Mouse (Mus musculus): Measurements from ENCODE around the gene 5530401A14Rik. TPM values are rescaled to one million over a fixed set of nuclear protein-coding genes. Genes with fewer than 3 reads are reported as not detected.
A peak's percentile ranks its signal among the peaks of the same experiment; 100 is the strongest.

The 5530401A14Rik gene
- polyA plus RNA-seq, 1 experiment from 2014 or later = 0.25 TPM

- H3K4me1 ChIP-seq = peaks cover 17% of the 10 kb centered on the region
- WGBS = 90% methylated on average over 6 of the region's 6 CpGs
- no peak overlapping the region for H3K4me2 ChIP-seq
- H3K27ac ChIP-seq = peak overlapping the region; percentile 78; the same call in 1 of the 2 replicates
- H3K27me3 ChIP-seq = no peaks in the 10 kb centered on the region
- no peak for ATAC-seq
- H3K4me3 ChIP-seq = no peak overlapping the region
- no peaks in the 10 kb centered on the region for H3K9me3 ChIP-seq (replicated peaks)
- H3K9ac ChIP-seq = no peak overlapping the region
- no peaks in the 10 kb centered on the region for H3K36me3 ChIP-seq (ENCODE audit: poor library complexity, severe bottlenecking)
Observed at GRCm38 (mm10) chr11:81896511-81896910, 36.0 kb downstream of the 5530401A14Rik start.

GRCm38 (mm10) chr11:81897547-81898354, 37.3 kb downstream of the 5530401A14Rik start:
- Histone ChIP-seq H3K4me1 (peaks cover 17% of the 10 kb centered on the region), H3K4me3 (no peak overlapping the region), H3K4me2 (peak overlapping the region; percentile 4; the same call in 1 of the 2 replicates), H3K27ac (peak overlapping the region; percentile 78), H3K9ac (peak overlapping the region; percentile 21; the same call in 1 of the 2 replicates), H3K9me3 (replicated peaks) (no peaks in the 10 kb centered on the region), H3K27me3 (no peaks in the 10 kb centered on the region), H3K36me3 (ENCODE audit: poor library complexity, severe bottlenecking) (no peaks in the 10 kb centered on the region)
- 1% methylated on average over 8 of the region's 8 CpGs for WGBS
- peak; percentile 81 for ATAC-seq

- H3K27ac ChIP-seq = no peak overlapping the region
- no peak overlapping the region for H3K4me2 ChIP-seq
- H3K27me3 ChIP-seq = no peaks in the 10 kb centered on the region
- H3K9ac ChIP-seq = no peak overlapping the region
- no peaks in the 10 kb centered on the region for H3K36me3 ChIP-seq (ENCODE audit: poor library complexity, severe bottlenecking)
- no peaks in the 10 kb centered on the region for H3K9me3 ChIP-seq (replicated peaks)
- ATAC-seq = no peak
- peaks cover 11% of the 10 kb centered on the region for H3K4me1 ChIP-seq
- no peak overlapping the region for H3K4me3 ChIP-seq
Observed at GRCm38 (mm10) chr11:81902318-81902717, 41.8 kb downstream of the 5530401A14Rik start.

- H3K9me3 ChIP-seq (replicated peaks) = no peaks in the 10 kb centered on the region
- ATAC-seq = no peak
- H3K4me3 ChIP-seq = no peak overlapping the region
- H3K4me2 ChIP-seq = no peak overlapping the region
- WGBS = 88% methylated on average over 1 of the region's 1 CpGs
- no peaks in the 10 kb centered on the region for H3K4me1 ChIP-seq
- H3K36me3 ChIP-seq (ENCODE audit: poor library complexity, severe bottlenecking) = no peaks in the 10 kb centered on the region
- no peak overlapping the region for H3K9ac ChIP-seq
- H3K27me3 ChIP-seq = no peaks in the 10 kb centered on the region
- H3K27ac ChIP-seq = no peak overlapping the region
Observed at GRCm38 (mm10) chr11:81908760-81909159, 48.3 kb downstream of the 5530401A14Rik start.

- Histone ChIP-seq H3K9ac (no peak overlapping the region), H3K9me3 (replicated peaks) (no peaks in the 10 kb centered on the region), H3K27ac (no peak overlapping the region), H3K27me3 (no peaks in the 10 kb centered on the region), H3K4me3 (no peak overlapping the region), H3K4me2 (no peak overlapping the region), H3K36me3 (ENCODE audit: poor library complexity, severe bottlenecking) (no peaks in the 10 kb centered on the region), H3K4me1 (no peaks in the 10 kb centered on the region)
- ATAC-seq = no peak
- 87% methylated on average over 5 of the region's 5 CpGs for WGBS
Observed at GRCm38 (mm10) chr11:81909397-81909894, 49.0 kb downstream of the 5530401A14Rik start.

- 91% methylated on average over 4 of the region's 4 CpGs for WGBS
- Histone ChIP-seq H3K27me3 (no peaks in the 10 kb centered on the region), H3K9ac (no peak overlapping the region), H3K4me1 (peaks cover 9% of the 10 kb centered on the region), H3K4me2 (no peak overlapping the region), H3K36me3 (ENCODE audit: poor library complexity, severe bottlenecking) (no peaks in the 10 kb centered on the region), H3K27ac (no peak overlapping the region), H3K9me3 (replicated peaks) (no peaks in the 10 kb centered on the region), H3K4me3 (no peak overlapping the region)
- ATAC-seq = no peak
Observed at GRCm38 (mm10) chr11:81913071-81913470, 52.6 kb downstream of the 5530401A14Rik start.

GRCm38 (mm10) chr11:81915501-81915900, 55.0 kb downstream of the 5530401A14Rik start:
- H3K9ac ChIP-seq = no peak overlapping the region
- H3K36me3 ChIP-seq (ENCODE audit: poor library complexity, severe bottlenecking) = no peaks in the 10 kb centered on the region
- no peak overlapping the region for H3K4me2 ChIP-seq
- 33% methylated on average over 6 of the region's 6 CpGs for WGBS
- H3K4me1 ChIP-seq = peaks cover 9% of the 10 kb centered on the region
- H3K27ac ChIP-seq = no peak overlapping the region
- no peak overlapping the region for H3K4me3 ChIP-seq
- ATAC-seq = no peak
- no peaks in the 10 kb centered on the region for H3K27me3 ChIP-seq
- no peaks in the 10 kb centered on the region for H3K9me3 ChIP-seq (replicated peaks)

- 0 out of 2 replicates have a peak, but pooled peaks cover 6% of the 10 kb centered on the region for H3K4me1 ChIP-seq
- H3K27me3 ChIP-seq = no peaks in the 10 kb centered on the region
- no peak for ATAC-seq
- H3K36me3 ChIP-seq (ENCODE audit: poor library complexity, severe bottlenecking) = no peaks in the 10 kb centered on the region
- H3K4me2 ChIP-seq = no peak overlapping the region
- H3K4me3 ChIP-seq = no peak overlapping the region
- no peak overlapping the region for H3K27ac ChIP-seq
- 84% methylated on average over 2 of the region's 2 CpGs for WGBS
- H3K9ac ChIP-seq = no peak overlapping the region
- no peaks in the 10 kb centered on the region for H3K9me3 ChIP-seq (replicated peaks)
Observed at GRCm38 (mm10) chr11:81923096-81923495, 62.6 kb downstream of the 5530401A14Rik start.

- no peak for ATAC-seq
- 89% methylated on average over 4 of the region's 4 CpGs for WGBS
Observed at GRCm38 (mm10) chr11:81923626-81924025, 63.2 kb downstream of the 5530401A14Rik start.

GRCm38 (mm10) chr11:81926393-81926792, 65.9 kb downstream of the 5530401A14Rik start:
- Histone ChIP-seq H3K9me3 (replicated peaks) (no peaks in the 10 kb centered on the region), H3K27ac (no peak overlapping the region), H3K4me1 (0 out of 2 replicates have a peak, but pooled peaks cover 6% of the 10 kb centered on the region), H3K4me2 (no peak overlapping the region), H3K27me3 (no peaks in the 10 kb centered on the region), H3K9ac (no peak overlapping the region), H3K4me3 (no peak overlapping the region), H3K36me3 (ENCODE audit: poor library complexity, severe bottlenecking) (no peaks in the 10 kb centered on the region)
- ATAC-seq = no peak

More at GRCm38 (mm10) chr11:81923626-81924025, 63.2 kb downstream of the 5530401A14Rik start:
- Histone ChIP-seq H3K36me3 (ENCODE audit: poor library complexity, severe bottlenecking) (no peaks in the 10 kb centered on the region), H3K4me3 (no peak overlapping the region), H3K9me3 (replicated peaks) (no peaks in the 10 kb centered on the region), H3K4me2 (no peak overlapping the region), H3K4me1 (0 out of 2 replicates have a peak, but pooled peaks cover 6% of the 10 kb centered on the region), H3K27ac (no peak overlapping the region), H3K27me3 (no peaks in the 10 kb centered on the region), H3K9ac (no peak overlapping the region)

- Histone ChIP-seq H3K27ac (no peak overlapping the region), H3K4me2 (no peak overlapping the region), H3K9ac (no peak overlapping the region), H3K27me3 (no peaks in the 10 kb centered on the region), H3K9me3 (replicated peaks) (no peaks in the 10 kb centered on the region), H3K4me1 (no peaks in the 10 kb centered on the region), H3K4me3 (no peak overlapping the region), H3K36me3 (ENCODE audit: poor library complexity, severe bottlenecking) (no peaks in the 10 kb centered on the region)
- no peak for ATAC-seq
- 79% methylated on average over 1 of the region's 1 CpGs for WGBS
Observed at GRCm38 (mm10) chr11:81937516-81937915, 77.0 kb downstream of the 5530401A14Rik start.

GRCm38 (mm10) chr11:81940988-81941387, 80.5 kb downstream of the 5530401A14Rik start:
- ATAC-seq = no peak
- no peaks in the 10 kb centered on the region for H3K9me3 ChIP-seq (replicated peaks)
- H3K4me1 ChIP-seq = no peaks in the 10 kb centered on the region
- H3K9ac ChIP-seq = no peak overlapping the region
- no peak overlapping the region for H3K4me3 ChIP-seq
- no peaks in the 10 kb centered on the region for H3K36me3 ChIP-seq (ENCODE audit: poor library complexity, severe bottlenecking)
- H3K27ac ChIP-seq = no peak overlapping the region
- 25% methylated on average over 1 of the region's 1 CpGs for WGBS
- H3K27me3 ChIP-seq = no peaks in the 10 kb centered on the region
- no peak overlapping the region for H3K4me2 ChIP-seq

Measured in forebrain, embryonic 13.5 days (tissue).